11 mouse cellular contexts compared by ENCODE assay signal in the genomic region with DNA sequence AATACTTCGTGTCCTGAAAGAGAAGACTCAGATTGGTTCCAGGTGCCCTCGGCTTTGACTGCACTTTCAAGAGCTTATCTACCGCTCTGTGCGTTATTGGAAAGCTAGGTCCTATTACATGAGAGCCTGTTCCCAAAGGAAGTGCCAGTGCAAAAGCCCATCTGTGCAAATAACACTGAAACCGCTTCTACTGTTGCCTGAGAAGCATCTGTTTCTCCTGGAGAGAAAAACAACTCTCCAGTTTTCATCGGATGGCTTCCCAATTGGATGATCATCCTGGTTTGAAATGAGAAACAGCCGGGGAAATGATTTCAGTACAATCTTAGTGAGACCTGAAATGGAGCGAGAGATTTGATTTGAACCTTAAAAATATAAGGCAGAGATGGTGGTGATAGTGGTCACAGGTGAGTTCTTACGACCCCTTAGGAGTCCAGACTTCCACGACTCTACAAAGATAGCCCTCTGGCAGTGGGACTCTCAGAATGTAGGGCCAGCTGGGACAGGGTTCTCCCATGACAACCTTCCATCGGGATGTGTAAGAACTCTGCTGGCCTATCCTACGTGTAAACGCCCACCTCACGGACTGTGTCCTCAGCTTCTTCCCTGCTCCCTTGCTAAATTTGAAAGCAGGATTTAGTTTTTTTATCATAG.
DNase-seq lines count a peak whose midpoint lies in the region; ATAC-seq lines count a peak whose summit lies in the region.
"Had no signal": no experiment of that assay in that cellular context is flagged by ENCODE, and none has a peak within 500 bp of the region (broad histone marks: within the 10 kb centered on the region; RNA-seq: fewer than 3 reads in every experiment).

No protein-coding gene starts in this region.

- ATAC-seq in forebrain, embryonic 16.5 days: peak; percentile 49; the same call in 1 of the 2 replicates
- no peak for ATAC-seq in forebrain, embryonic 13.5 days
- ATAC-seq in midbrain, embryonic 12.5 days (ENCODE audit: low FRiP score, low read depth): no peak

- no peak overlapping the region for H3K9ac ChIP-seq in forebrain, embryonic 16.5 days (replicated peaks; ENCODE audit: low read depth, low read length)
- no peak overlapping the region for H3K9ac ChIP-seq in forebrain, embryonic 13.5 days
- H3K9ac ChIP-seq in midbrain, embryonic 12.5 days (replicated peaks): no peak overlapping the region
- H3K9ac ChIP-seq: heart, embryonic 13.5 days; liver, embryonic 15.5 days had no signal

- H3K36me3 ChIP-seq in forebrain, embryonic 16.5 days (ENCODE audit: control insufficient read depth, insufficient read depth): no peaks in the 10 kb centered on the region
- peaks cover 31% of the 10 kb centered on the region for H3K36me3 ChIP-seq in forebrain, embryonic 13.5 days (ENCODE audit: poor library complexity, severe bottlenecking)
- peaks cover 16% of the 10 kb centered on the region; the same call in 1 of the 2 replicates for H3K36me3 ChIP-seq in midbrain, embryonic 12.5 days
- H3K36me3 ChIP-seq in midbrain, embryonic 10.5 days: peaks cover 44% of the 10 kb centered on the region
- H3K36me3 ChIP-seq: heart, embryonic 13.5 days; liver, embryonic 15.5 days had no signal

- no peak overlapping the region for H3K4me2 ChIP-seq in forebrain, embryonic 16.5 days (ENCODE audit: low read length)
- H3K4me2 ChIP-seq in forebrain, embryonic 13.5 days: no peak overlapping the region
- H3K4me2 ChIP-seq in midbrain, embryonic 12.5 days (replicated peaks): no peak overlapping the region
- H3K4me2 ChIP-seq: heart, embryonic 13.5 days; liver, embryonic 15.5 days had no signal

- no peaks in the 10 kb centered on the region for H3K9me3 ChIP-seq in forebrain, embryonic 16.5 days (ENCODE audit: control insufficient read depth, low read length)
- no peaks in the 10 kb centered on the region for H3K9me3 ChIP-seq in forebrain, embryonic 13.5 days (replicated peaks)
- no peaks in the 10 kb centered on the region for H3K9me3 ChIP-seq in midbrain, embryonic 12.5 days
- no peaks in the 10 kb centered on the region for H3K9me3 ChIP-seq in midbrain, embryonic 10.5 days (replicated peaks)
- H3K9me3 ChIP-seq: heart, embryonic 13.5 days; liver, embryonic 15.5 days had no signal

- DNase-seq in midbrain, embryonic 10.5 days (ENCODE audit: low spot score): no peak
- peak; percentile 54 to 58 for DNase-seq in cerebellum, postnatal 25 days
- DNase-seq in layer of hippocampus, postnatal 14 days (ENCODE audit: low spot score in 2 of 2): peak; percentile 9 to 72
- no peak for DNase-seq in urinary bladder, postnatal 10 days (ENCODE audit: low spot score)
- DNase-seq in adrenal gland, postnatal 25 days: no peak
- DNase-seq: right cerebral cortex, adult 18-20 months had no signal

- 69% methylated on average over 14 of the region's 14 CpGs for WGBS in forebrain, embryonic 16.5 days
- 85% methylated on average over 14 of the region's 14 CpGs for WGBS in forebrain, embryonic 13.5 days
- WGBS in midbrain, embryonic 12.5 days: 70% methylated on average over 14 of the region's 14 CpGs
- 80% methylated on average over 14 of the region's 14 CpGs for WGBS in midbrain, embryonic 10.5 days

- no peak overlapping the region for H3K4me3 ChIP-seq in forebrain, embryonic 16.5 days (replicated peaks; ENCODE audit: low read length)
- H3K4me3 ChIP-seq in forebrain, embryonic 13.5 days: no peak overlapping the region
- H3K4me3 ChIP-seq in midbrain, embryonic 12.5 days: no peak overlapping the region
- no peak overlapping the region for H3K4me3 ChIP-seq in midbrain, embryonic 10.5 days
- H3K4me3 ChIP-seq: heart, embryonic 13.5 days; liver, embryonic 15.5 days had no signal

- no peak overlapping the region for H3K27ac ChIP-seq in forebrain, embryonic 16.5 days (ENCODE audit: low read length)
- H3K27ac ChIP-seq in forebrain, embryonic 13.5 days: no peak overlapping the region
- H3K27ac ChIP-seq in midbrain, embryonic 12.5 days (replicated peaks): 0 out of 2 replicates have a peak overlapping the region, but pooled peaks have one; percentile 10
- no peak overlapping the region for H3K27ac ChIP-seq in midbrain, embryonic 10.5 days (replicated peaks)
- H3K27ac ChIP-seq: heart, embryonic 13.5 days; liver, embryonic 15.5 days had no signal

- no peaks in the 10 kb centered on the region for H3K27me3 ChIP-seq in forebrain, embryonic 16.5 days (replicated peaks; ENCODE audit: control insufficient read depth, insufficient read depth, low read length)
- H3K27me3 ChIP-seq in forebrain, embryonic 13.5 days: no peaks in the 10 kb centered on the region
- no peaks in the 10 kb centered on the region for H3K27me3 ChIP-seq in midbrain, embryonic 12.5 days
- H3K27me3 ChIP-seq in midbrain, embryonic 10.5 days (ENCODE audit: low read depth, poor library complexity, severe bottlenecking): no peaks in the 10 kb centered on the region
- H3K27me3 ChIP-seq: heart, embryonic 13.5 days; liver, embryonic 15.5 days had no signal

- H3K4me1 ChIP-seq in forebrain, embryonic 16.5 days (replicated peaks; ENCODE audit: control insufficient read depth, insufficient read depth, low read length): peaks cover 9% of the 10 kb centered on the region
- peaks cover 17% of the 10 kb centered on the region for H3K4me1 ChIP-seq in forebrain, embryonic 13.5 days
- H3K4me1 ChIP-seq in midbrain, embryonic 12.5 days: 0 out of 2 replicates have a peak, but pooled peaks cover 2% of the 10 kb centered on the region
- H3K4me1 ChIP-seq in midbrain, embryonic 10.5 days: no peaks in the 10 kb centered on the region

Comparison
In these comparisons a context has a peak if more than half of its experiments do, and no peak if none do; other contexts are left out.
1. DNase-seq: peak in cerebellum, postnatal 25 days (2 of 2) and layer of hippocampus, postnatal 14 days (2 of 2); none in midbrain, embryonic 10.5 days (single experiment), urinary bladder, postnatal 10 days (single experiment) and adrenal gland, postnatal 25 days (single experiment).